Mouse (Mus musculus) lung, embryonic 15.5 days (tissue): ENCODE data around the gene B3gnt7. TPM values are rescaled to one million over a fixed set of nuclear protein-coding genes. Genes with fewer than 3 reads are reported as not detected.

Source experiments
- ATAC-seq: fragments of 200-750 bp; cut with Nextera tagmentation; 2 replicates; pipeline ENCODE4 v1.8.0; 2017; ENCODE audit warnings: moderate number of reproducible peaks, borderline replicate concordance; ENCODE audit not compliant: low FRiP score, low TSS enrichment; ENCODE audit errors: extremely low read depth
- H3K27ac ChIP-seq: fragments of 300-500 bp; sonication (generic); 2 replicates; pipeline ENCODE4 v1.5.1; 2015; ENCODE audit warnings: moderate library complexity, mild to moderate bottlenecking, inconsistent platforms
- H3K27me3 ChIP-seq: fragments of 300-500 bp; sonication (generic); 2 replicates; pipeline ENCODE4 v1.6.1; 2015; ENCODE audit warnings: inconsistent platforms
- H3K36me3 ChIP-seq: fragments of 300-500 bp; sonication (generic); 2 replicates; pipeline ENCODE4 v1.6.1; 2015; ENCODE audit warnings: inconsistent platforms
- H3K4me1 ChIP-seq: fragments of 300-500 bp; sonication (generic); 2 replicates; pipeline ENCODE4 v1.6.1; 2015; ENCODE audit warnings: inconsistent platforms
- H3K4me2 ChIP-seq: fragments of 300-500 bp; sonication (generic); 2 replicates; pipeline ENCODE4 v1.6.1; 2015; ENCODE audit warnings: inconsistent platforms, mild to moderate bottlenecking, moderate library complexity
- H3K4me3 ChIP-seq: fragments of 300-500 bp; sonication (generic); 2 replicates; pipeline ENCODE4 v1.5.1; 2015; ENCODE audit warnings: mild to moderate bottlenecking, inconsistent platforms
- H3K9ac ChIP-seq: fragments of 300-500 bp; sonication (generic); 2 replicates; pipeline ENCODE4 v1.6.1; 2015; ENCODE audit warnings: inconsistent platforms
- H3K9me3 ChIP-seq: fragments of 300-500 bp; sonication (generic); 2 replicates; pipeline ENCODE4 v1.6.1; 2016; ENCODE audit warnings: inconsistent platforms
- WGBS: fragments of 180-500 bp; shearing (Covaris S2); methylation state at CpG from one replicate; pipeline ENCODE4 v1.1.7; 2015; 5-methylcytosine and 5-hydroxymethylcytosine counted together
- microRNA-seq: library from miRNA; unstranded; fragments of <30 nt; microRNA quantifications from one replicate; pipeline ENCODE4, GENCODE M21; 2016
- polyA plus RNA-seq: library from polyadenylated mRNA; unstranded; fragments of >200 nt; fragmentation: Nextera tagmentation; extraction: Ambion mirVana; gene quantifications from 2 replicates; pipeline ENCODE4 v1.2.1, GENCODE M21; 2015

B3gnt7 gene
- polyA plus RNA-seq, 1 experiment from 2014 or later = 5.6 TPM

DNA sequence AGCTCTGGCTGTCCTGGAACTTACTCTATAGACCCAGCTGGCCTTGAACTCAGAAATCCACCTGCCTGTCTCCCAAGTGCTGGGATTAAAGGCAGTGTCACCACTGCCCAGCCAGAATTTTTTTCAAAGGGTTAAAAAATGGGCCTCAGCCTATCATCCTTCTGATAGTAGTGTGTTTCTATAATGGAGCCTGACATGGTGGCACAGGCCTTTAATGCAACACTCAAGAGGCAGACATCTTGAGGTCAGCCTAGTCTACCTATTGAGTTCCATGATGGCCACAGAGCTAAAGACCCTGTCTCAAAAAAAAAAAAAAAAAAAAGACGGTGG lies 45.0 kb downstream of the B3gnt7 start:
- 53% methylated on average over 1 of the region's 1 CpGs for WGBS
- Histone ChIP-seq H3K4me2 (no peak overlapping the region), H3K9ac (no peak overlapping the region), H3K27ac (no peak overlapping the region), H3K4me3 (no peak overlapping the region), H3K27me3 (no peaks in the 10 kb centered on the region), H3K9me3 (no peaks in the 10 kb centered on the region), H3K36me3 (peaks cover 64% of the 10 kb centered on the region), H3K4me1 (no peaks in the 10 kb centered on the region)
- ATAC-seq = no peak

DNA sequence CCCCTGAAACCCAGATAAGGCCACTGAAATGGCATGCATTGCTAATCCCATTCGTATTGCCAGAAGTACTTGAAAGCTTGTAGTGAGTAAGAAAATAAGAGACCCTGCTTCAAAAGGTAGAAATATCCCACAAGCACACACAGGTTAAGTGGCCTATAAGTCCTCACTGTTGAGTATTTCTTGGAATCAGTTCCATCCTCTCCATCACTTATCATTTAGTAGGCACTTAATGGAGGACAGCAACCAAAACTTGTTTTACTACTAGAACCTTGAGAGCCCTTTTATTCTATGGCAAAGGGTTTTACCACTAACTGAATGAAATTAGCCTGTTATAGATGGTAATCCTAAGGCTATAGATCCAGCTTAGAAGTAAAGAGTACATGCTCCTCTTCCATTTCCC lies 45.5 kb downstream of the B3gnt7 start:
- Histone ChIP-seq H3K27ac (no peak overlapping the region), H3K36me3 (peaks cover 66% of the 10 kb centered on the region), H3K9ac (no peak overlapping the region), H3K4me3 (no peak overlapping the region), H3K9me3 (no peaks in the 10 kb centered on the region), H3K27me3 (no peaks in the 10 kb centered on the region), H3K4me2 (no peak overlapping the region), H3K4me1 (no peaks in the 10 kb centered on the region)
- 60% methylated on average over 1 of the region's 1 CpGs for WGBS
- ATAC-seq = no peak

DNA sequence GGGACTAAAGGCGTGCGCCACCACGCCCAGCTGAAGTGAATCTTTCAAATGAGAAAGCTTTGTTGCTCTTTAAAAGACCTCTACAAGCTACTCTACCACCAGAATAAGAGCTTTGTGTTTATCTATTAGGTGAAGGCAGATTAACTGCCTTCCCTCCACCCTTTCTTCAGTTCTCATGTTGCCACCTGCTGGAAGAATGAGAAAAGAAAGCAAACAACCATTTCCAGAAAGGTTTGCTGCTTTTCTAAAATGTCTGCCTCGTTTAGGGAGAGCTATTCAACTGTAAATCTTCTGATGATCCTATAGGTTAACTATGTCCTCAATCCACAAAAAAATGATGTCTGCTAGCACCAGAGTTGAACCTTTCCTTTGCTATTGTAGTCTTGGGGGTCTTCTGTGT lies 46.2 kb downstream of the B3gnt7 start:
- H3K4me1 ChIP-seq = no peaks in the 10 kb centered on the region
- no peak overlapping the region for H3K4me2 ChIP-seq
- 72% methylated on average over 4 of the region's 4 CpGs for WGBS
- H3K36me3 ChIP-seq = peaks cover 73% of the 10 kb centered on the region
- no peak overlapping the region for H3K4me3 ChIP-seq
- no peaks in the 10 kb centered on the region for H3K27me3 ChIP-seq
- no peak overlapping the region for H3K27ac ChIP-seq
- no peak for ATAC-seq
- no peaks in the 10 kb centered on the region for H3K9me3 ChIP-seq
- no peak overlapping the region for H3K9ac ChIP-seq

GRCm38 (mm10) chr1:86349201-86349600 lies 46.6 kb downstream of the B3gnt7 start:
- Histone ChIP-seq H3K4me2 (no peak overlapping the region), H3K4me1 (no peaks in the 10 kb centered on the region), H3K36me3 (peaks cover 77% of the 10 kb centered on the region), H3K9ac (no peak overlapping the region), H3K9me3 (no peaks in the 10 kb centered on the region), H3K27me3 (no peaks in the 10 kb centered on the region), H3K27ac (no peak overlapping the region), H3K4me3 (no peak overlapping the region)
- 93% methylated on average over 3 of the region's 3 CpGs for WGBS
- ATAC-seq = no peak

GRCm38 (mm10) chr1:86349696-86350095 lies 47.1 kb downstream of the B3gnt7 start:
- H3K4me2 ChIP-seq = no peak overlapping the region
- H3K4me1 ChIP-seq = no peaks in the 10 kb centered on the region
- ATAC-seq = no peak
- H3K9me3 ChIP-seq = no peaks in the 10 kb centered on the region
- no peak overlapping the region for H3K4me3 ChIP-seq
- no peak overlapping the region for H3K9ac ChIP-seq
- H3K27ac ChIP-seq = no peak overlapping the region
- no peaks in the 10 kb centered on the region for H3K27me3 ChIP-seq
- H3K36me3 ChIP-seq = peaks cover 82% of the 10 kb centered on the region
- WGBS = 93% methylated on average over 1 of the region's 1 CpGs

DNA sequence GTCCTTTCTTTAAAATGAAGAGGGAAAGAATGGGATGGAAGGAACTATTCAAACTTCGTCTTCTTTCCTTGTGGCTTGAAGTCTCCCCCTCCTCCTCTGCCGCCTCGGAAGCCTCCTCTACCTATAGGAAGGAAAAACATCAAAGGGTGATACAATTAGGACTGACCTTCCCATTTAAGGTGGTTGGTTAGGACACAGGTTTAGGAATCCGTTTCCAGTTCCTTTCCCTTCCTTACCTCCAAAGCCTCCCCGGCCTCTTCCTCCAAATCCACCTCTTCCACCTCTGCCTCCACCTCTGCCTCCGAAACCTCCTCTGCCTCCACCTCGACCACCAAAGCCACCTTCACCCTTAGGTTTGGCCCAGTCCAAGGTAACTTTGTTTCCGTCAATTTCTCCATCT lies 47.9 kb downstream of the B3gnt7 start:
- Histone ChIP-seq H3K27me3 (no peaks in the 10 kb centered on the region), H3K27ac (no peak overlapping the region), H3K36me3 (peaks cover 91% of the 10 kb centered on the region), H3K4me2 (no peak overlapping the region), H3K9ac (no peak overlapping the region), H3K4me3 (no peak overlapping the region), H3K4me1 (no peaks in the 10 kb centered on the region), H3K9me3 (no peaks in the 10 kb centered on the region)
- no peak for ATAC-seq
- WGBS = 85% methylated on average over 8 of the region's 8 CpGs

GRCm38 (mm10) chr1:86354186-86354585 lies 51.6 kb downstream of the B3gnt7 start:
- peaks cover 4% of the 10 kb centered on the region; the same call in 1 of the 2 replicates for H3K4me1 ChIP-seq
- no peak for ATAC-seq
- no peaks in the 10 kb centered on the region for H3K9me3 ChIP-seq
- no peak overlapping the region for H3K27ac ChIP-seq
- H3K27me3 ChIP-seq = no peaks in the 10 kb centered on the region
- no peak overlapping the region for H3K4me2 ChIP-seq
- 78% methylated on average over 2 of the region's 2 CpGs for WGBS
- no peak overlapping the region for H3K9ac ChIP-seq
- H3K4me3 ChIP-seq = no peak overlapping the region
- H3K36me3 ChIP-seq = peaks cover 82% of the 10 kb centered on the region

Small RNA genes lying within 50 kb of the gene (microRNA-seq; reads per million reads assigned to microRNA genes)
- 48.2 reads per million, percentile 44 among the genes with 10 or more reads in this experiment for gene mmu-mir-3535

Other genes with a start within 250 kb of the B3gnt7 start
- gene Psmd1, start 238.4 kb upstream of the B3gnt7 start, polyA plus RNA-seq = 172 and 176 TPM in 2 replicates
- 0.20 and 0.29 TPM in 2 replicates for gene Htr2b, start 190.9 kb upstream of the B3gnt7 start, polyA plus RNA-seq
- 0.33 and 0.44 TPM in 2 replicates for gene Gm21972, start 169.2 kb upstream of the B3gnt7 start, polyA plus RNA-seq
- gene Armc9, start 148.1 kb upstream of the B3gnt7 start, polyA plus RNA-seq = 20.3 and 22.9 TPM in 2 replicates
- gene Ncl, start 56.6 kb downstream of the B3gnt7 start, polyA plus RNA-seq = 342 and 365 TPM in 2 replicates
- 0.17 TPM in 1 of 2 replicates, not detected in the other for gene Nmur1, start 123.4 kb downstream of the B3gnt7 start, polyA plus RNA-seq
- not detected in 2 replicates for gene Tex44, start 123.5 kb downstream of the B3gnt7 start, polyA plus RNA-seq
- gene Ptma, start 223.9 kb downstream of the B3gnt7 start, polyA plus RNA-seq = 2,819 and 2,940 TPM in 2 replicates